Mouse (Mus musculus): ENCODE data around the gene Myo1c.
A peak's percentile ranks its signal among the peaks of the same experiment; 100 is the strongest.

Myo1c gene

GRCm38 (mm10) chr11:75650311-75650710, at the start of gene Myo1c:
Gene Myo1c, plus strand, starts transcription at chr11:75650504.
- DNase-seq (ENCODE audit: low spot score): peak; percentile 48

- DNase-seq (ENCODE audit: low spot score): no peak
Measured at GRCm38 (mm10) chr11:75604826-75605225, 45.5 kb upstream of the Myo1c start.

DNA sequence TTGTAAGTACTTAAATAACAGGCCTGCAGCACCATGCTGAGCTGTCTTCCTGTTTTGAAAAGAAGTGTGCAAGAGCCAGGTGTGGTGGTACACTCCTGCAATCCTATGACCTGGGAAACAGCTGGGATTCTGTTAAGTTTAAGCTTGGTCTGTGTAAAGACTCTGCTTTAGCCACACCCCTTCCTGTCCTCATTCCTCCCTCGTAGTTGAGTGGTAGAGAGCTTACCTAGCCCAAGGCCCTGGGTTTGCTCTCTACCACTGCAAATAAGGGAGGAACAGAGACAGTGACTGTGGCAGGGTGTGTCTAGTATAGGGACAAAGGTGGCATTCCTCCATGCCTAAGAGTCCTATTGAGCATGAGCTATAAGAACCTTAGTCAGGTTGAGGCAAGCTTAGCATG, 45.0 kb upstream of the Myo1c start:
- DNase-seq (ENCODE audit: low spot score): no peak

DNA sequence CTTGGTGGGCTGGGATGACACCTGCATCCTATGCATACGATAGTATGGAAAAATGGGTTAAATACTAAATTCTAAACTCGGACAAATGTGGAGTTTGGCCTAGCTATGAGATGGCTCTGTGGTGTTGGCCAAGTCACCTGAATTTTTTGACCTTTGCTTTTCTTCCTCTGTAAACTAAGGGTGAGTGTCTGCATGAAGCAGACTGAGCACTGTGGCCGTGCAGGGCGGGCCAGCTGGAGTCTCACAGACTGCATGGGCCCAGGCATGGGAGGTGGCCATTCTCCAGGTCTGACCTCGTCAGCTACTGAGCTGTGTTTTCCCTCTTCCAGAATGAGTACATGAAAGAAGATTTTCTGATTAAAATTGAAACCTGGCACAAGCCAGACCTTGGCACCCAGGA, 41.5 kb upstream of the Myo1c start:
- DNase-seq (ENCODE audit: low spot score): no peak

GRCm38 (mm10) chr11:75610021-75610420, 40.3 kb upstream of the Myo1c start:
- no peak for DNase-seq (ENCODE audit: low spot score)

DNA sequence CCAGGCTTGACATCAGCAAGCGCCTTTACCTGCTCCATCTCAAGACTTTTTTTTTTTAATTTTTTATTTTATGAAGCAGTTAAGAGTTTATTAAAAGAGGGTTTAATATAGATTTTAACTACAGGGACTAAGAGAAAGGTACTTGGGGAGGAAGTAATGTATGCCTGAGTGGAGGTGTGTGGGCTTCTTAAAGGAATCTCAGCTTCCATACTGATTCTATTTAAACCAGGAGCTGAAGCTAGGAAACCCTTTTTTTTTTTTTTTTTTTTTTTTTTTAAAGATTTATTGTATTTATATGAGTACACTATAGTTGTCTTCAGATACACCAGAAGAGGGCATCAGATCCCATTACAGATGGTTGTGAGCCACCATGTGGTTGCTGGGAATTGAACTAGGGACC, 35.5 kb upstream of the Myo1c start:
- no peak for DNase-seq (ENCODE audit: low spot score)

DNA sequence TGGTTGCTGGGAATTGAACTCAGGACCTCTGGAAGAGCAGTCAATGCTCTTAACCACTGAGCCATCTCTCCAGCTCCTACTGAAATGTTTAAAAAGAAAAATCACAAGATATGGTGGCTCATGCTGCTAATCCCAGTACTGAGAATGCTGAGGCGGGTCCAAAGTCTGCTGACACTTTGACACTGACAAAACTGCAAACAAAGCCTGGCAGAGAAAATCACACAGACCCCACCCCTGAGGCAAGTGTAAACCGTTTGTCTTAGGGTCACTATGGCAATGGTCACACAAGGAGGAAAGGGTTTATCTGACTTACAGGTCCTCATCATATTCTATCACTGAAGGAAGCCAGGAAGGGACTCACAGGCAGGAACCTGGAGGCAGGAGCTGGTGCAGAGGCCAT, 34.7 kb upstream of the Myo1c start:
- DNase-seq (ENCODE audit: low spot score): no peak

DNA sequence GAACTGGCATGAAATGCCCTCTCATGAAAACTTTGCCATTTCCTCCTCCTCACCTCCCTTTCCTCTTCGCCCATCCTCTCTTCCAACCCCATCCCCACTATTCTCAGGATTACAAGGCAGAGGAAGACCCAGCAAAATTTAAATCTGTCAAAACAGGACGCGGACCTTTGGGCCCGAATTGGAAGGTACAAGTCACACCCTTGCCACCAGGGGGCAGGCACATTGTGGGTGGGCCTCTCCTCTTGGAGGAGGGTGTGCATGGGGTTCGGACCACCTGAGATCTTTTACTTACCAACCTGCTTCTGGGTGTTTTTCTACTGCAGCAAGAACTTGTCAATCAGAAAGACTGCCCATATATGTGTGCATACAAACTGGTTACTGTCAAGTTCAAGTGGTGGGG, 31.2 kb upstream of the Myo1c start:
- DNase-seq (ENCODE audit: low spot score): no peak

DNA sequence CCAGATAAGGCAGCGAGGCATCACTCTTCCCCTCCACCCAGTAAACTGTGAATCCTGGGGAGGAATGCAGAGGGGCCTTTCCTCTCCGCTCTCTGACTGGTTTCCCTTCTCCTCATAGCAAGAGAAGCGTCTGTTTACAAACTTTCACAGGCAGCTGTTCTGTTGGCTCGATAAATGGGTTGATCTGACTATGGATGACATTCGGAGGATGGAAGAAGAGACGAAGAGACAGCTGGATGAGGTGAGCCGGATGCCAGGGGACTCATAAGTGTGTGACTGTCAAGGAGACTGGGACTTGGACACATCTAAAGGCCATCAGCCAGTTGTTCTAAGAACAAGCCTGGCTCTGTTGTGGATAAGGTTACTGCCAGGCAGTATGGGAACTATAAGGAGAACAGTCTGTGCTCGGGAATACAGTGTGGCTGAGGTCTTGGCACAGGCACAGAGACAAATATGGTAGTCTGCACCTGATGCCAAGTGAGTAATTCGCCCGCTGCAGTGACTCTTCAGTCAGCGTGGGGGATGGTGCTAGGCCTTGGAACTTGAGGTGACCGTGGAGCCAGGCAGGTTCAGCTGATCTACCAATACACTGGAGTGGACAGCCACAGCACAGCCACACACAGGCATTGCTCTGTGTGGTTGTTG, 30.0 kb upstream of the Myo1c start:
- peak; percentile 74 for DNase-seq (ENCODE audit: low spot score)

GRCm38 (mm10) chr11:75621426-75621825, 28.9 kb upstream of the Myo1c start:
- no peak for DNase-seq (ENCODE audit: low spot score)

DNA sequence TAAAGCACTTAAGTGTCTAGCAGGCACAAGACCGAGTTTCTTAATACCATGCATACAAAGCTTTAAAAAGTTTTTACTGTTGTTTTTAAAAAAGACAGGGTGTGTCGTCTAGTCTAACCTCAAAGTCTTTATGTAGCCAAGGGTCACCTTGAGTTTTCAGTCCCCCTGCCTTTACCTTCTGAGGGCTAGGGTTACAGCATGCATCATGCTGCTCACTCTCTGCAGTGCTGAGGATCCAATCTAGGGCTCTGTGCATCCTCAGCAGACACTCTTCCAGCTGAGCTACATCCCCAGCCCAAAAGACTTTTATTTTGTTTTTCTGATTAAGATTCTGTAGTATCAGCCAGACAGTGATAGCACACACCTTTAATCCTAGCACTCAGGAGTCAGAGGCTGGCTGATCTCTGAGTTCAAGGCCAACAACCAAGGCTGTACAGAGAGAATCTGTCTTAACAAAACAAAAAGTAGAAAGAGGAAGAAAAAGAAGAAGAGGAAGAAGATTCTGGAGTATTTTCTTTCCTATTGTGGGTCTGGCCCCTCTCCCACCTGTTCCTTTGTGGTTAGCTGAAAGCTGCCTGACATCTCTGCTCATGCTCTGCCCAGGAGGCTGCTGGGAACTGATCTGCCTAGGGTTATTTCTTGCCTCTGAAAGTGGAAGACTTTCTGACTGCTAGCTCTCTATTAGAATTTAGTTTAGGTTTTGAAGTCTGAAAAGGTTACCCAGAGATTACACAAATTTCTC, 27.5 kb upstream of the Myo1c start:
- DNase-seq (ENCODE audit: low spot score): no peak

GRCm38 (mm10) chr11:75624102-75624554, 26.2 kb upstream of the Myo1c start:
- peak; percentile 58 for DNase-seq (ENCODE audit: low spot score)

GRCm38 (mm10) chr11:75625820-75626219, 24.5 kb upstream of the Myo1c start:
- DNase-seq (ENCODE audit: low spot score): no peak

DNA sequence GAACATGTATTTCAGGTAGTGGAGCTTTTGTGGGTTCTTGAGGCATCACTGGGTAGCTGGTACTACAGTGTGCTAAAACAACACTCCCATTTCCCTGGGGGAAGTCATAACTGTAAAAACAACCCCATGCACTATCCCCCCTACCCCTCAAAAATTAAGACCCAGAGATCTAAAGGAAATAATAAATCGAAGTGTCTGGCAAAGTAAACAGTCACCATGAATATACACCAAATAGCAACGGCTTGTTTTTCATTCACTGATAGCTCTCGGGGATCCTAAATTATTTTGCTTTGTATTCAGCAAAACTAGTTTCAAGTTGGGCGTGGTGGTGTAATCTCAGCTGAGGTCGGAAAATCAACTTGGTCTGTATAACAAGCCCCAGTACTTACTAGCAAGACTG, 20.2 kb upstream of the Myo1c start:
- no peak for DNase-seq (ENCODE audit: low spot score)

- DNase-seq (ENCODE audit: low spot score): peak; percentile 97
Measured at GRCm38 (mm10) chr11:75630645-75631229, 19.6 kb upstream of the Myo1c start, which contains the start of gene Inpp5k. Gene Inpp5k, plus strand, starts transcription at chr11:75630988.

DNA sequence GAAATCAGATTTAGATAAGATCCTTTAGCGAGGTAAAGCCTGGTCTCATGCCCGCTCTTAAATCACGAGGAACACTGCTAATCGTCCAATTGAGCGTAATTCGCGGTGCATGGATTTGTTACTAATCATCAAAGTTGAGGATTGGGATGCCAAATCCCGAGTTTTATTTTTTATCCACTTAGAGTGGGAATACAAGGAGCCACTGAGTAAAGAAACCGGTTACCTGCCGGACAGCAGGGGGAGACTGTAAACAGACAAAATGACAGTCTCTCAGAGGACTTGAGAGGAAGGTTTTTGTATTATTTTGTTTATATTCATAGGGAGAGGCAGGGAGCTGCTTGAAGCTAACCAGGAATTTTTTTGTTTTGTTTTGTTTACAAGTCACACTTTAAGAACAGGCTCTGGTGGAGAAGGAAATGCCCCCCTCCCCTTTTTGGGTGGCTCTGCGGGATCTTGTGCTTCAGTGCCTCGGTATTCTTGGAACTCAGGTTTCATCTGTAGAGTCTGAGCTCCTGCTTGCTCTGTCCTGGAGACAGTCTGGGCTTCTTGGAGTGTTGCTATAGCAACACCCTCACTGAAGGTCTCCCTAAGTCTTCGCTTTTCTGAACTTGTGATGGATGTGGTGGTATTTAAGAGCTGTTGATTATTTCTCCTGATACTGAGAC, 18.6 kb upstream of the Myo1c start:
- DNase-seq (ENCODE audit: low spot score): peak; percentile 62

DNA sequence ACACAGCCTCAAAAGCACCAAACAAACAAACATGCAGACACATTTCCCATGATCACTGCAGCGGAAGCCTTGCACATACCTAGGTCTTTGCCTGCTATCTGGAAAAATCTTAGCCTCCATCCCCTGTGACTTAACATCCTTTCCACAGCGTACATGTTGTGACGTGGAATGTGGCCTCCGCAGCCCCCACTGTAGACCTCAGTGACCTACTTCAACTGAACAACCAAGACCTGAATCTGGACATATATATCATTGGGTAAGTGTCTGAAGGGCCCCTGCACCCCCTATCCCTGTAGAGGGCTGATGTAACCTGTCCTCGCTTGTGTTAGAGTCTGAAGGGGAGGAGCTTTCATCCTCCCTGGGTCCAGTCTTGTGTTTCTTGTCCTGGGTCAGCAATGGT, 17.4 kb upstream of the Myo1c start:
- DNase-seq (ENCODE audit: low spot score): no peak

- DNase-seq (ENCODE audit: low spot score): no peak
Measured at GRCm38 (mm10) chr11:75634801-75635200, 15.5 kb upstream of the Myo1c start.

DNA sequence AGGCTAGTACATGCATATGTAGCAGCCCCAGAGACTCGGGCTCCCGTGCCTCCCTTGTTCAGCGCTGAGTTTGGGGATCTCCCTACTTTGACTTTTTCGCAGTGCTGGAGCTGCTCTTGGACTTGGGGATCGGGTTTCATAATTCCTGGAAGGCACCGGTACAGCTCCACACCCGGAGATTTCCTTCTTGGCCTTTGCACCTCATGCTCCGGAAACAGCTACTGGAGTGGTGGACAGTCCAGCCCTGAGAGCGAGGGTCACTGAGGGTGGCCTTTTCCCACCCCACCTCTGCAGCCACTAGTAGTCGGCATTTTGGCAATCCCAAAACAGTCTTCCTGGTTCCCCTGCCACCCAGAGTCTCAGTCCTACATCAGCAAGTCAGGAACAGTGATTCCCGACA, 15.0 kb upstream of the Myo1c start:
- peak; percentile 53 for DNase-seq (ENCODE audit: low spot score)

DNA sequence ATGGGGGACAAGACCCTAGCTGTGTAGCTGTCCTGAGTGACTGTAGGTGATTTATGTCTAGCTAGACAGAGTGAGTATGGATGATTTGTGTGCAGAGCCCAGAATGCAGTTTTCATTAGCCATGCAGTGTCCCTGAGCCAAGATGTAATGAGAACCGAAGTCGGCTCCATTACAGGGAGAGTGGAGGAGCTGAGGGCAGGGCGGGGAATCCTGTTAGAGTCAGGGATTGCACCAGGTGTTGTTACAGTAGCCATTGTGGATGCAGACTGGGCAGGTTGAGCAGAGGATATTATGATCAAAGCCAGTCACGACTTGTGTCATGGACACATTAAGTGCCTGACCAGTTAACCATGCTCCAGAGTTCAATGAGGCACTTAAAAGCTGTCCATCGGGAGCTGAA, 7.0 kb upstream of the Myo1c start:
- DNase-seq (ENCODE audit: low spot score): no peak

DNA sequence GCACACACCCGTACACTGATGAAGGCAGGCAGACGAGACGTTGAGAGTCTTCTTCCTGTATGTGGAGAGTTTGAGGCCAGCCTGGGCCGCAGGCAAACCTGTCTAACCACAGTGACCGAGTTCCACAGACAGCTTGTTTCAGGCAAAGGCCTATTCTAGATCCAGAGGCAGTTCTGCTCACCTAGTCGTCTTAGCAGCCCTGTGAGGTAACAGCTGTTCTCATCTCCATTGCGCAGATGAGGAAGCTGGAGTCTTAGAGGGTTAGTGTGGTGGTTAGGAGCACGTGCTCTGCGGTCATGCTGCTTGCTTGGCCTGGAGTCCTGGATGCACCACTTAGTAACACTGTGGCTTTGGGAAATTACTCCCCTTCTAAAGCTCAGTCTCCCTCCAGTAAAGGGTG, 5.6 kb upstream of the Myo1c start:
- no peak for DNase-seq (ENCODE audit: low spot score)

DNA sequence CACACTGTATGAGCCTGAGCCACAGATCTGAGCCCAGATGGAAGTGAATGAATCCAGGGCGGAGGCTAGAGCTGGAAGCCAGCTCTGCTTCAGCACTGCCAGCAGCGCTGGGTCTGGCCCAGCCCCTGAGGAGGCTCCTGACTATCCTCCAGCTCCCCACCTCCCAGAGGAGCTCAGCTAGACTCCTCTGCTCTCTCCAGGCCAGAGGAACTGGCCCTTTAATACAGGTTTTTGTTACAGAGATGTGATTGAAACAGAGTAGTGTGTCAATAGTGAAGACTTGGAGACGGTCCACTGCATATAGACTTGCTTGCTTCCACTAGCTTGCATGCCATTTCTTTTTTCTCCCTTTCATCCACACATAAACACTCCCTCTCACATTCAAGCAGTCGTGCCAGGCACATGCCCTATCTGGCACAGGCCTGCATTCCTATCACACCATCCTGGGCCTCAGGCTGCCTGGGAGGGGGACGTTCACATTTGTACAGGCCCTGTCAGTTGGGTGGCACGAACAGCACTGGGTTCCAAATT, 2.6 kb upstream of the Myo1c start:
- peak; percentile 89 for DNase-seq (ENCODE audit: low spot score)

- DNase-seq (ENCODE audit: low spot score): no peak
Measured at GRCm38 (mm10) chr11:75649155-75649561, 1.1 kb upstream of the Myo1c start.

Data from adipocyte (in vitro differentiated cells).